Mouse (Mus musculus) granulocyte monocyte progenitor cell, adult 5-6 weeks (primary cell): ENCODE measurements at regions not wholly inside any gene's neighbourhood (a gene's known extent, or its start where the extent isn't known, plus 50 kb on each side); places are given as distances from the start of the nearest gene placed in this dataset.
A peak's percentile ranks its signal among the peaks of the same experiment; 100 is the strongest.

ENCODE experiments used
- ATAC-seq: replicated peaks from 2 replicates; pipeline ENCODE4 v1.8.0; 2016; ENCODE audit warnings: mild to moderate bottlenecking, moderate TSS enrichment, inconsistent platforms; ENCODE audit not compliant: poor library complexity, severe bottlenecking

- no peak for ATAC-seq
These were observed 123.9 kb downstream of the Tmem161b start for GRCm38 (mm10) chr13:84345791-84346511.

- ATAC-seq = no peak
These were observed 124.5 kb downstream of the Tmem161b start for GRCm38 (mm10) chr13:84346569-84346968.

GRCm38 (mm10) chr13:84347181-84347913, 125.3 kb downstream of the Tmem161b start:
- no peak for ATAC-seq

- ATAC-seq = peak; percentile 85
These were observed 126.0 kb downstream of the Tmem161b start for GRCm38 (mm10) chr13:84347914-84348700.

GRCm38 (mm10) chr13:84348701-84348975, 126.5 kb downstream of the Tmem161b start:
- no peak; the same call in 1 of the 2 replicates for ATAC-seq

- peak; percentile 32 for ATAC-seq
These were observed 127.1 kb downstream of the Tmem161b start for GRCm38 (mm10) chr13:84349001-84349720.

- no peak for ATAC-seq
These were observed 127.6 kb downstream of the Tmem161b start for GRCm38 (mm10) chr13:84349721-84350040.

GRCm38 (mm10) chr13:84350791-84351190, 128.7 kb downstream of the Tmem161b start:
- ATAC-seq = no peak

- ATAC-seq = no peak
These were observed 134.4 kb downstream of the Tmem161b start for GRCm38 (mm10) chr13:84356455-84356854.

- ATAC-seq = no peak
These were observed 138.4 kb downstream of the Tmem161b start for GRCm38 (mm10) chr13:84360536-84360935.

- ATAC-seq = peak; percentile 53
These were observed 142.0 kb downstream of the Tmem161b start for GRCm38 (mm10) chr13:84364069-84364468.

GRCm38 (mm10) chr13:84365503-84365902, 143.4 kb downstream of the Tmem161b start:
- ATAC-seq = no peak

GRCm38 (mm10) chr13:84366017-84366416, 143.9 kb downstream of the Tmem161b start:
- no peak for ATAC-seq

GRCm38 (mm10) chr13:84366839-84367238, 144.7 kb downstream of the Tmem161b start:
- ATAC-seq = no peak

GRCm38 (mm10) chr13:84368225-84368624, 146.1 kb downstream of the Tmem161b start:
- ATAC-seq = no peak

GRCm38 (mm10) chr13:84374711-84375257, 152.7 kb downstream of the Tmem161b start:
- no peak for ATAC-seq

- ATAC-seq = no peak
These were observed 153.8 kb downstream of the Tmem161b start for GRCm38 (mm10) chr13:84375941-84376340.

GRCm38 (mm10) chr13:84378553-84379332, 156.6 kb downstream of the Tmem161b start:
- ATAC-seq = no peak

- ATAC-seq = no peak
These were observed 169.5 kb downstream of the Tmem161b start for GRCm38 (mm10) chr13:84391554-84391953.
